Mouse (Mus musculus) E14TG2a.4 (cell line): ENCODE measurements around the gene Flywch1.
"Not testable (repeated sequence)": the region's sequence is repeated elsewhere in the genome, so short reads cannot be mapped to it uniquely, and the experiment has no call there.

Source experiments
- H3K27me3 ChIP-seq: 2 replicates; pipeline ENCODE4 v1.6.1; 2014; ENCODE audit warnings: low read length, control low read depth; ENCODE audit not compliant: insufficient read depth
- H3K36me3 ChIP-seq: 2 replicates; pipeline ENCODE4 v1.6.1; 2014; ENCODE audit warnings: low read length, control low read depth; ENCODE audit not compliant: insufficient read depth
- H3K4me1 ChIP-seq: replicated peaks from 2 replicates; pipeline ENCODE4 v1.6.1; 2014; ENCODE audit warnings: low read depth, low read length, control low read depth
- H3K4me3 ChIP-seq: replicated peaks from 2 replicates; pipeline ENCODE4 v1.5.1; 2014; ENCODE audit warnings: mild to moderate bottlenecking, low read length
- H3K9me3 ChIP-seq: 2 replicates; pipeline ENCODE4 v1.6.1; 2014; ENCODE audit warnings: low read length, control low read depth
- CTCF ChIP-seq: conservative IDR thresholded peaks from 2 replicates; pipeline ENCODE4 v1.5.1; 2014; ENCODE audit warnings: low read length
- NANOG ChIP-seq: IDR thresholded peaks from 2 replicates; pipeline ENCODE4 v1.6.1; 2014; ENCODE audit warnings: borderline replicate concordance, low read length, mixed read lengths
- POU5F1 ChIP-seq: IDR thresholded peaks from 2 replicates; pipeline ENCODE4 v1.6.1; 2014; ENCODE audit warnings: low read length, borderline replicate concordance

Gene Flywch1

DNA sequence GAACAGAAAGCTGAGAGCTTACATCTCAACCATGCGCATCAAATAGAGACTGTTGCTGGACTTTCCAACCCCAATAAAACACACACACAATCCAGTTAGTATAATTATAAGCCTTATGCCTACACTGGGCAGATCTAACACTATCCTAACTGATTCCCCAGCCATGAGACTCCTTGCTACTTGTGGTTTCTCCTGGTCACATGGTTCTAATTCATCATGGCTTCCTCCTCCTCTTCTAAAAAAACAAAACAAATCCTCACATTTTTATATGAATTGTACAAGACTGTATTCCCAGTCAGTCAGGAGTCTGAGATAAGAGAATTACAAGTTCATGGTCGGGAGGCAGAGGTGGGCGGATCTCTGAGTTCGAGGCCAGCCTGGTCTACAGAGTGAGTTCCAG, 17.6 kb upstream of the Flywch1 start:
- Histone ChIP-seq H3K4me1 (peaks cover 59% of the 10 kb centered on the region), H3K27me3 (peaks cover 31% of the 10 kb centered on the region), H3K36me3 (no peaks in the 10 kb centered on the region), H3K4me3 (no peak overlapping the region), H3K9me3 (no peaks in the 10 kb centered on the region)
- TF ChIP-seq POU5F1 (no peak), NANOG (no peak), CTCF (no peak)

DNA sequence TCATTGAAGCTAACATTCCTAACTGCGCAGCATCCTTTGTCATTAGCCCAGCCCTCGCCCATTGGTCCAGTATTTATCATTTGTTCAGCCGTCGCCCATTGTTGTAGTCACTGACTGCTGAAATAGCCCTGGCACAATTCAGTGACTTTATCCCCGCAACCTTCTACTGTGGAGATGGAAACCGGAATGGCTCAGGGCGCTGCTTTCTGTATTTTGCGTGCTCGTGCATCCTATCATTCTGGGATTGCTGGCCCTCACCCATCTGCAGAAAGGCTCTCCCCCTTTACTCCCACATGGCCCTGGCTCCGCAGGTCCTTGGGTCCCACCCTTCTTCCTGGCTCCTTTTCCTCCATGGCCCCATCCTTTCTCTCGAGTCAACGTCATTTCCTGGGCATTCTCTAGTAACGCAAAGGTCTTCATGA, 15.1 kb upstream of the Flywch1 start:
- H3K9me3 ChIP-seq: no peaks in the 10 kb centered on the region
- H3K27me3 ChIP-seq: peaks cover 21% of the 10 kb centered on the region
- peaks cover 49% of the 10 kb centered on the region for H3K4me1 ChIP-seq
- peak overlapping the region; percentile 82 for H3K4me3 ChIP-seq
- TF ChIP-seq POU5F1 (no peak), CTCF (no peak)
- H3K36me3 ChIP-seq: no peaks in the 10 kb centered on the region

DNA sequence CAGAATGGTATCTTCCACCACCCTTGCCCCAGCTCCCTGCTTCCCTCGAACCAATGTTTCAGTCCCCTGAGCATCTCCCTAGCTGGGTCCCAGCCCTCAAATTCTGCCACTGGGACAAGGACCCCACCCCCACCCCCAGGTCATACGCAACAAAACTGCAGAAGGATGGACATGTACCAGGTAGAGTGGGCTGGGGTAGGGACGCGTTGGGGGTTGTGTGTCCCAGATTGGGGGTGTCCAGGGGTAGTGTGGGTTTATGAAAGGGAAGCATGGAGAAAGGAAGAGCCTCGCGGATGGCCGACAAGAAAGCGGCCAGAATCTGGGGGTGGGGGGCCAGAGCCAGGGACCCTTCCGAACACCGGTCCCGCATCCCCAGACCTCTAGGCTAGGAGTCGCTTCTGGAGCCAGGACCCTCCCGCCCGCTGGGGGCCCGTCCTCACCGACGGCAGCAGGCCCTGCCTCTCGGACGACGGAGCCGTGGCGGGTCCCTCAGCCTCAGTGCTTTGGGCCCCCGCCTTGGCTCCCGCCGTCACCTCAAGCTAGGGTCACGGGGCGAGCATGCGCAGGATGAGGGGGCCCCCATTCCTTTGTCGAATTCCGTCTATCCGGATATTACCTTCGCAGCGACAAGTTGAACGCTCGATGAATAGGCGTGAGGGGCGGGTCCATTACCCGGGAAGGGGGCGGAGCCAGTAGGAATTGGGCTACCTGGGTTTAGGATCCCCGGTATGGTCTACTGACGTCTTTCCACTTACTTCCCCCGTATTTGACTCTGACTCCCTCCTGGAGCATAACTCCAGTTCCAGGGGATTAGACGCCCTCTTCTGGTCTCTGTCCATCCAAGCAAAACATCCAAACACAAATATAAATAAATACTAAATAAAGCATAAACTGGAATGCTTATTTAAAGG, 14.4 kb upstream of the Flywch1 start, which contains the start of gene Flywch2:
TSS of gene Flywch2 (minus strand) at position 521 of the 911 bp plus-strand sequence.
- TF ChIP-seq POU5F1: no peak
- no peak for TF ChIP-seq CTCF
- TF ChIP-seq NANOG: no peak
- H3K4me3 ChIP-seq: peak within 1 kb of the TSS; percentile 82
- no peaks in the 10 kb centered on the region for H3K36me3 ChIP-seq
- H3K9me3 ChIP-seq: no peaks in the 10 kb centered on the region
- H3K4me1 ChIP-seq: peaks cover 42% of the 10 kb centered on the region
- H3K27me3 ChIP-seq: peaks cover 15% of the 10 kb centered on the region

DNA sequence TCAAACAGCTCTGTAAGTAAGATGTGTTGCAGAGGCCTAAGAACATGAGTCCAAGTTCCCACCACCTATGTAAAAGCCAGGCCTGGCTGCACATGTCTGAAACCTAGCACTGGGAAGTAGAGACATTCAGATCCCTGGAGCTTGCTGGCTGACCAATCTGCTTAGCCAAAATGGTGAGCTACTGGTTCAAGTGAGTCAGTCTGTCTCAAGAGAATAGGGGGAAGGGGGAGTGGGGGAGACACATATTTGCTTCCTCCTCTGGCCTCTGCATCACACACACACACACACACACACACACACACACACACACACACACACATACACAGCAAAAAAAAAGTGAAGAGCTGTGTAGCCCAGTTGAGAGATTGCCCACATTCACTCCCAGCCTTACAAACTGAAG, 11.9 kb upstream of the Flywch1 start:
- Histone ChIP-seq H3K36me3 (no peaks in the 10 kb centered on the region), H3K27me3 (peaks cover 9% of the 10 kb centered on the region), H3K9me3 (no peaks in the 10 kb centered on the region), H3K4me3 (no peak overlapping the region), H3K4me1 (peaks cover 38% of the 10 kb centered on the region)
- no peak for TF ChIP-seq NANOG
- TF ChIP-seq CTCF: no peak

DNA sequence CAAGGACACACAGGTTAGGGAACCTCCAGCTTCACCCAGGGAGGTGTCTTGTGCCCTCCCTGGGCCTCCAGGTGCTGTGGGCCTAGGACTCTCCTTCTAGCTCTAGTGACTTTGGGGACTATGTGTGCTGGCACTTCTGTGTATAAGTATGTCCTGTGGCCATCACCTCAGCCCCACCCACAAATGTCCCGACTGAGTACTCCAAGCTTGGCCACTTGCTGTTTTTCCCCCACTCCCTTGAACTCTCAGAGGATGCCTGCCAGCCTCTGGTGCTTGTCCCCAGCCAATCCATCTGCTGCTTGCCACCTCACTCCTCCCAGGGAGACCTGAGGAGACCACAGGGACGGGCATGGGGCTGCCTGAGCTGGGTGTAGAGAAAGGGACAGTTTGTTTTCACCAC, 7.0 kb upstream of the Flywch1 start:
- Histone ChIP-seq H3K9me3 (no peaks in the 10 kb centered on the region), H3K4me3 (no peak overlapping the region)

DNA sequence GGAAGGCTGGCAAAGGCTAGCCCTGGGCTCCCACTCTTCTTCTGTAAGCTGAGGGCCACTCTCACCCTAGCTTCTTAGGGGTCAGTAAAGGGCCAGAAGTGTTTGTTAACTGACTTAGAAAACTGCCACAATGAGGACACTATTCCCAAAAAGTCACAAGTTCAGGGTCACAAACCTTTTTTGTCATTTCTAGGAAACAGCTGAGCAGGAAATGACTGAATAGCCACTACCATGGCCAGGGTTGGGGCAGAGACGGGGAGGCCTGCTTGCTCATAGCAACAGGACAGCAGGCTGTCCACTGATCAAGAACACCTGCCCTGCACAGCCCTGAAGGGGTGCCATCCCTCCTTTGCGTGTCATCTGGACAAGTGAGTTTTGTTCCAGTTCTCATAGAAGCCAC, 5.7 kb upstream of the Flywch1 start:
- no peaks in the 10 kb centered on the region; the same call in 1 of the 2 replicates for H3K27me3 ChIP-seq
- no peaks in the 10 kb centered on the region for H3K9me3 ChIP-seq
- no peaks in the 10 kb centered on the region for H3K36me3 ChIP-seq
- peaks cover 16% of the 10 kb centered on the region for H3K4me1 ChIP-seq
- H3K4me3 ChIP-seq: no peak overlapping the region
- TF ChIP-seq POU5F1: no peak

More for the DNA sequence above, 7.0 kb upstream of the Flywch1 start:
- Histone ChIP-seq H3K36me3 (no peaks in the 10 kb centered on the region), H3K27me3 (no peaks in the 10 kb centered on the region; the same call in 1 of the 2 replicates), H3K4me1 (peaks cover 16% of the 10 kb centered on the region)
- TF ChIP-seq CTCF (no peak), POU5F1 (no peak), NANOG (no peak)

DNA sequence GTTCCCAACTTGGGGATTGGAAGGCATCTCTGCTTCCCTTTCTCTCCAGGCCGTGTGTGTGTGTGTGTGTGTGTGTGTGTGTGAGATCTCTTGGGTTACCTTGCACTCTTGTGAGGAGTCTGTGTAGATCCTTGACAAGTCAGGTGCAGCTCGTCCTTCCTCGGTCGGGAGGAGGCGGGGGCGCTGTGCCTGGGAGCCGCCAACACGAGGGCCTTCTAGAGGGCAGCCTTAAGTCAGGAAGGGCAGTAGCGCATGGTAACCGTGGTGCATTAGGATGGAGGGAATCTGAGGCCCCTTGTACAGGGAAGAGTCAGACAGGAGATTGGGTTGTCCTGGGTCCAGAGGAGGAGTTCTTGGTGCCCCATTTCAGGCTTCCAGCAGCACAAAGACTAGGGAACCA, 4.8 kb upstream of the Flywch1 start:
- no peaks in the 10 kb centered on the region; the same call in 1 of the 2 replicates for H3K27me3 ChIP-seq
- no peaks in the 10 kb centered on the region for H3K36me3 ChIP-seq
- no peak overlapping the region for H3K4me3 ChIP-seq
- TF ChIP-seq CTCF (no peak), NANOG (no peak), POU5F1 (no peak)
- no peaks in the 10 kb centered on the region for H3K9me3 ChIP-seq
- H3K4me1 ChIP-seq: peaks cover 16% of the 10 kb centered on the region

DNA sequence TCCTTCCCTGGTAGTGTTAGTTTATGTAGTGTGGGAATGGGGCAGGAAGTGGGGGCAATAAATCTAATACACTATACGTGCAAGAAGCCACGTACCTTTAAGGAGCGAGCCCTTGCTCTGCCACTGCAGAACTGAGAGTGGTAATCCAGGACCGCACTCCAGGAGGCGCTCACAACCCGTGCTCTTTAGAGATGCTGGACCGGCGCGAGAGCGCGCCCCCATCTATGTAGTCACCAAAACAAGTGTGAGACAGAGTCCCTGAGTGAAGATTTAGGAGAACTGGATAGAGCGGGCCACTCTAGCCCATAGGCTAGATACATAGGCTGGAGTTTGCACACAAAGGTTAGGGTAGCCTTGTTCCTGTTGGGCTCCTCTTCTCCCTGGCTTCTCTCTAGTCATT, 2.7 kb upstream of the Flywch1 start:
- no peaks in the 10 kb centered on the region for H3K9me3 ChIP-seq
- no peak for TF ChIP-seq NANOG
- TF ChIP-seq CTCF: peak; percentile 36
- H3K4me1 ChIP-seq: peaks cover 19% of the 10 kb centered on the region
- H3K27me3 ChIP-seq: peaks cover 10% of the 10 kb centered on the region
- no peaks in the 10 kb centered on the region for H3K36me3 ChIP-seq
- no peak overlapping the region for H3K4me3 ChIP-seq

DNA sequence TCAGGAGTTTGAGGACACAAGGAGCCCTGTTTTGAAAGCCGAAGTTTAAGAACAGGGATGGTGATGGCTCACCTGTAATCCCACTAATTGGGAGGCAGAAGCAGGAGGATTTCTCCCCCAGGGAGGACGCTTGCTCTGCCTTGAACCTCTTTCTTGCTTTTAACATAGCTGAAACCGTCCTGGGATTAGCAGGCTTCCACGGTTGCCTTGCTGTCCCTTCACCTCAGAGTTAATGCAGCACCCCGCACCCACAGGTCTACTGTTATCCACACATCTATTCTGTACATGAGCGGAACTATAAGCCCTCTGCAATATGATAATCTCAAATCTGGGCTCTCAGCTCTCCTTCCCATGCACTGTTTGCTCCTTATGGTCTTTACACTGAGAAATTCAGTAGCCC, 2.3 kb upstream of the Flywch1 start:
- Histone ChIP-seq H3K4me3 (no peak overlapping the region), H3K27me3 (peaks cover 10% of the 10 kb centered on the region), H3K9me3 (no peaks in the 10 kb centered on the region), H3K36me3 (0 out of 2 replicates have a peak, but pooled peaks cover 1% of the 10 kb centered on the region), H3K4me1 (peaks cover 15% of the 10 kb centered on the region)
- TF ChIP-seq POU5F1 (no peak), NANOG (no peak), CTCF (no peak)

DNA sequence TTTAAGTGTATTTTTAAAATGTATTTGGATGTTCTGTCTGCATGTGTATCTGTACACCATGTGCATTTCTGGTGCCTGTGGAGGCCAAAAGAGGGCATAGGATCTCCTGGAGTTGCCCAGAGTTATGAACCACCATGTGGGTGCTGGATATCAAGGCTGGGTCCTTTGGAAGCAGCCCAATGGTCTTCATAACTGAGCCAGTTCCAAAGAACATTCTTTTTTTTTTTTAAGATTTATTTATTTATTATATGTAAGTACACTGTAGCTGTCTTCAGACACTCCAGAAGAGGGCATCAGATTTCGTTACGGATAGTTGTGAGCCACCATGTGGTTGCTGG, 786 bp upstream of the Flywch1 start:
- not testable (repeated sequence) for H3K36me3 ChIP-seq, H3K9me3 ChIP-seq, H3K4me3 ChIP-seq
- H3K4me1 ChIP-seq: peaks cover 12% of the 10 kb centered on the region
- peaks cover 10% of the 10 kb centered on the region for H3K27me3 ChIP-seq
